Mouse (Mus musculus) forebrain, postnatal 0 days (tissue): Measurements from ENCODE around the gene Slc30a4. TPM values are rescaled to one million over a fixed set of nuclear protein-coding genes. Genes with fewer than 3 reads are reported as not detected.

Experiments
- ATAC-seq: fragments of 200-750 bp; cut with Nextera tagmentation; 2 replicates; pipeline ENCODE4 v1.8.0; 2017; ENCODE audit warnings: mild to moderate bottlenecking, moderate library complexity
- DNase-seq: peaks from one replicate; pipeline ENCODE4 v3.0.0-alpha.2; 2015
- H3K27ac ChIP-seq: fragments of 300-500 bp; sonication (generic); 2 replicates; pipeline ENCODE4 v1.5.1; 2014; ENCODE audit warnings: low read depth, mild to moderate bottlenecking, antibody characterized with exemption, low read length, moderate library complexity, mixed read lengths
- H3K27me3 ChIP-seq: fragments of 300-500 bp; sonication (generic); 2 replicates; pipeline ENCODE4 v1.6.1; 2014; ENCODE audit warnings: mild to moderate bottlenecking, low read length, mixed read lengths; ENCODE audit not compliant: insufficient read depth
- H3K36me3 ChIP-seq: fragments of 300-500 bp; sonication (generic); 2 replicates; pipeline ENCODE4 v1.6.1; 2014; ENCODE audit warnings: mild to moderate bottlenecking, moderate library complexity; ENCODE audit not compliant: insufficient read depth
- H3K4me1 ChIP-seq: fragments of 300-500 bp; sonication (generic); 2 replicates; pipeline ENCODE4 v1.6.1; 2014; ENCODE audit warnings: antibody characterized with exemption; ENCODE audit not compliant: insufficient read depth
- H3K4me2 ChIP-seq: fragments of 300-500 bp; sonication (generic); 2 replicates; pipeline ENCODE4 v1.6.1; 2014; ENCODE audit warnings: low read depth, mild to moderate bottlenecking, moderate library complexity
- H3K4me3 ChIP-seq: fragments of 300-500 bp; sonication (generic); 2 replicates; pipeline ENCODE4 v1.5.1; 2014; ENCODE audit warnings: low read depth, low read length, mixed read lengths
- H3K9ac ChIP-seq: fragments of 300-500 bp; sonication (generic); 2 replicates; pipeline ENCODE4 v1.6.1; 2014; ENCODE audit warnings: mild to moderate bottlenecking
- H3K9me3 ChIP-seq: fragments of 300-500 bp; sonication (generic); 2 replicates; pipeline ENCODE4 v1.6.1; 2016; ENCODE audit warnings: low read length
- CTCF ChIP-seq: sonication (generic); IDR thresholded peaks from 2 replicates; pipeline ENCODE4 v1.5.1; 2016; ENCODE audit warnings: antibody characterized with exemption, control low read depth, low read depth
- WGBS: fragments of 180-500 bp; shearing (Covaris S2); extraction: QIAGEN DNeasy Blood & Tissue Kit; methylation state at CpG from one replicate; pipeline ENCODE4 v1.1.7; 2014; 5-methylcytosine and 5-hydroxymethylcytosine counted together
- polyA plus RNA-seq: library from polyadenylated mRNA; unstranded; fragments of >200 nt; fragmentation: Nextera tagmentation; extraction: Ambion mirVana; gene quantifications from 2 replicates; pipeline ENCODE4 v1.2.1, GENCODE M21; 2015
- total RNA-seq: library from RNA; depleted of rRNA; stranded (reverse); fragments of >200 nt; gene quantifications from 2 replicates; pipeline ENCODE4 v1.2.3, GENCODE M21; 2014

The Slc30a4 gene
- total and polyA plus RNA-seq, 2 experiments from 2014 or later = 8.7 to 53.9 TPM

DNA sequence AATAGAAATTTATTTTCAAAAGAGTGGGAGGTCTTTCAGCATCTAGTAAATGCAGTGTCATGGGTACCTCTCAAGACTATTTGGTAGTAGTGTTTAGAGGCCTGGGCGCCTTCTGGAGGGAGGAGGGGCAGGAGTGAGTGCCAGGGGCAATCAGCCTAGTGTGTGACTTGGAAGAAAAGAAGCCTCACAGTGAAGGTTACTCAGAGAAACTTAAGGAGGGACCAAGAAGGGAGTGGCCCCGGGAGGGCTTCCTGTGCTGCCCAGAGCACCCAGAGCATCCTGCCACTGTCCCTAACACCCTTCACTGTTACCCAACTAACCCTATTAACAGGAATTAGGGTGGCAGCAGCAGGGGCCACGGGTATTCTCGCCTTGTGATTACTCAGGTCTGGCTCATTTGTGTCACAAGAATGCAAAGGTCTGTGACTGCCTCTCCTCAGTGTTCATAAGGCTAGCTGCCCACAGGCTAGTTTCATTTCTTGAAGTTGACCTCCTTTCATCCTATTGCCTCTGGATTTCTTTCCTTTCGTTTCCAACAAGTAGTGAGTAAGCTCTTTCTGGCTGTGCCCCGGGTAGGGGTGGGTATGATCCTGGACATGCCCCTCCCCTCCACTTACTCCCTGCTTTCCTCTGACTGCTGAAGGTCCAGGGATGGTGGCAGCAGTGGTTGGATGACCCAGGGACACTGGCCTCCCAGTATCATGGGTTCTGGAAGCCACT, 37.0 kb downstream of the Slc30a4 start:
- no peak overlapping the region for H3K4me3 ChIP-seq
- no peaks in the 10 kb centered on the region for H3K9me3 ChIP-seq
- no peak for TF ChIP-seq CTCF
- DNase-seq (no peak), ATAC-seq (no peak)
- H3K27me3 ChIP-seq = no peaks in the 10 kb centered on the region
- no peak overlapping the region for H3K4me2 ChIP-seq
- no peak overlapping the region for H3K9ac ChIP-seq
- WGBS = 53% methylated on average over 6 of the region's 6 CpGs
- H3K27ac ChIP-seq = no peak overlapping the region
- no peaks in the 10 kb centered on the region for H3K36me3 ChIP-seq
- no peaks in the 10 kb centered on the region for H3K4me1 ChIP-seq

DNA sequence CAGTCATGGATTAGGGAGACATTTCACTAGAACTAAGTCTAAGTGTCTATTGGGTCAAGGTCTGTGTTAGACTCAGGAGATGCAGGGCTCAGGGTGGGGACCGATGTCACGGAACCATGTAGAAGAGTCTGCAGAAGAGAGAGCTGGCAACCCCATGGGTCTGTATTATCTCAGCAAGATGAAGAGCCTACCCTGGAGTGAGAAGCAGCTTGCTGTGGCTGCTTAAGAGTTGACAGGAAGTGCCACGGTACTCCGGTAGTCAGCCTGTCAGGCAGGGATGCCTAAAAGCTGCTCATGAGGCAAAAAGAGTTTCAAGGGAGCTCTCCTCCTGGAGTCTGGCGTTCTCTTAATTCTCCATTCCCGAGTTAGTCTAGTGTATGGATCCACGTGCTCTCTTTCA, 42.6 kb downstream of the Slc30a4 start:
- no peak for DNase-seq
- H3K27ac ChIP-seq = no peak overlapping the region
- H3K27me3 ChIP-seq = no peaks in the 10 kb centered on the region
- H3K4me1 ChIP-seq = no peaks in the 10 kb centered on the region
- H3K4me3 ChIP-seq = no peak overlapping the region
- H3K9me3 ChIP-seq = no peaks in the 10 kb centered on the region
- no peak for TF ChIP-seq CTCF
- no peak for ATAC-seq
- no peaks in the 10 kb centered on the region for H3K36me3 ChIP-seq
- H3K9ac ChIP-seq = no peak overlapping the region
- no peak overlapping the region for H3K4me2 ChIP-seq
- WGBS = 93% methylated on average over 7 of the region's 7 CpGs

DNA sequence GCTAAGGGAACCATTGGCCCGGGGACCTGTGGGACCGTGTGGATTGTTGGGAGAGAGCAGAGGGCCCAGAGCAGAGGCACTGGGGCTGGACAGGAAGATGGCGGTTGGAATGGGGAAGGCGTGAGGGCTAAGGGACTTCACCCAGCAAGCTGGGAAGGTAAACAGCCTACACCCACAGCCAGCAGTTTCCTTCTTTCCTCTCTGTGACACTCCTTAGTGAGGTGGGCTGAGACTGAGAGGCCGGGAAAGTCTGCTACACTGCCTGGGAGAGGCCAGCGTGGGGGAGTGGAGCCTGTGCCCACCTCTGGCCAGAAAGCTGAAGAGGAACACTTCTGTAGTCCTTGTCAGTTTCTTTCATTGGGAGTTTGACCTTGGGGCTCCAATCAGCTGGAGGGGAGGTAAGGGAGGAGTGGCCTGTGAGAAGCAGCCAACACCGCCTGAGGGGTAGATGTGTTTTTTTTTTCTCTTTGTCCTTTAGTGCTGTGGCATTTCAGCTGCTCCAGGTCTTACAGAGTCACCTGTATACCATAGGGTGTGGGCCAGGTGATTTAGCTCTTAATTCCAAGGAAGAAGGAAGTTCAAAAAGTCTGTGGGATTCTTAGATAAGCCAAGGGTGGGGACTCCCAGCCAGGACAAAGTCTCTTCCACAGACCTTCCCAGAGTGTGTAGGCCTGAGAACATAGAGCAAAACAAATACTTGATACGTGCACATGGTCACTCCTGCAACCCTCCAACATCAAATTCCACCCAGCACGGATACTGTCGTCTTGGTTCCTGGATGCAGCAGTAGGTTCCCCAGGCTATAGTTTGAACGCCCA, 44.5 kb downstream of the Slc30a4 start:
- DNase-seq = no peak
- WGBS = 91% methylated on average over 11 of the region's 11 CpGs
- H3K4me2 ChIP-seq = no peak overlapping the region
- TF ChIP-seq CTCF = no peak
- no peaks in the 10 kb centered on the region for H3K4me1 ChIP-seq
- no peaks in the 10 kb centered on the region for H3K36me3 ChIP-seq
- no peaks in the 10 kb centered on the region for H3K9me3 ChIP-seq
- no peak overlapping the region for H3K27ac ChIP-seq
- no peaks in the 10 kb centered on the region for H3K27me3 ChIP-seq
- no peak for ATAC-seq
- no peak overlapping the region for H3K4me3 ChIP-seq
- H3K9ac ChIP-seq = no peak overlapping the region

DNA sequence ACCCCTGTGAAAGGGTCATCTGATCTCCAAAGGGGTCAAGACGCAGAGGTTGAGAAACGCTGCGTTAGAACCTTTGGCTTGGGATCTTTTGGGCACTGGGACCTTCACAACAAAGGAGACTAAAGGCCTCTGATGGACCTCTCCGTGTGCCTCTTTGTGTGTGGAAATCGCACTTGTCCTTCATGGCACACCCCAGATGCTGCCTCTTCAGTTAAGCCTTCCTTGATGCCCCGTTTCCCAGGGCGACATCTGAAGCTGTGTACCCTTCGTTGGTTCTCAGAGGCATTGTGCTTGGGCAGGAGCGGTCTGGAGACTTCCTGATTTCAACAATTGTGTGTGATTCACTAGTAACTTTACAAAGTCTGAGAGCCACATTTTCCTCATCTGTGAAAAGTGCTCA, 45.7 kb downstream of the Slc30a4 start:
- no peaks in the 10 kb centered on the region for H3K27me3 ChIP-seq
- DNase-seq = no peak
- WGBS = 77% methylated on average over 9 of the region's 9 CpGs
- H3K9me3 ChIP-seq = no peaks in the 10 kb centered on the region
- no peak for TF ChIP-seq CTCF
- H3K4me3 ChIP-seq = no peak overlapping the region
- H3K36me3 ChIP-seq = no peaks in the 10 kb centered on the region
- no peaks in the 10 kb centered on the region for H3K4me1 ChIP-seq
- no peak overlapping the region for H3K4me2 ChIP-seq
- no peak overlapping the region for H3K27ac ChIP-seq
- H3K9ac ChIP-seq = no peak overlapping the region
- no peak for ATAC-seq

DNA sequence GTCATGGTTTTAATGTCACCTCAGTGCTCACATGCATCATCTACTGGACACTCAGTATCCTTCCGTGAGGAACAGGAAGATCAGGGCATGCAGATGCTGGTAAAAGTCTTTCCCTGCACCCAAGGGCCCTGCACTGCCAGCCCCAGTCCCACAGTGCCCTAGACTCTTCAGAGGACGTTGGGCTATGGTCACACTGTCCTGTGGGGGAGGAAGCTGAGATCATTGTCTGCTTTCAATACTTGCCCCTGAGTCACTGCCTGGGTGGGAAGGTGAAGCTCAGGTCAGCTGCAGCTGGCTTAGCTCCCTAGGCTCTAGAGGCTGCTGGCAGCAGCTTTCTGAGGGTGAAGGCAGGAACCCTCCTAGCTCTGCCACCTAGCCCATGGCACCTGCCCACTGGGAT, 46.4 kb downstream of the Slc30a4 start:
- no peak for ATAC-seq
- H3K27ac ChIP-seq = no peak overlapping the region
- 78% methylated on average over 2 of the region's 2 CpGs for WGBS
- no peak overlapping the region for H3K9ac ChIP-seq
- no peaks in the 10 kb centered on the region for H3K36me3 ChIP-seq
- no peaks in the 10 kb centered on the region for H3K9me3 ChIP-seq
- H3K4me1 ChIP-seq = no peaks in the 10 kb centered on the region
- no peak overlapping the region for H3K4me3 ChIP-seq
- no peak for TF ChIP-seq CTCF
- H3K27me3 ChIP-seq = no peaks in the 10 kb centered on the region
- DNase-seq = no peak
- no peak overlapping the region for H3K4me2 ChIP-seq

DNA sequence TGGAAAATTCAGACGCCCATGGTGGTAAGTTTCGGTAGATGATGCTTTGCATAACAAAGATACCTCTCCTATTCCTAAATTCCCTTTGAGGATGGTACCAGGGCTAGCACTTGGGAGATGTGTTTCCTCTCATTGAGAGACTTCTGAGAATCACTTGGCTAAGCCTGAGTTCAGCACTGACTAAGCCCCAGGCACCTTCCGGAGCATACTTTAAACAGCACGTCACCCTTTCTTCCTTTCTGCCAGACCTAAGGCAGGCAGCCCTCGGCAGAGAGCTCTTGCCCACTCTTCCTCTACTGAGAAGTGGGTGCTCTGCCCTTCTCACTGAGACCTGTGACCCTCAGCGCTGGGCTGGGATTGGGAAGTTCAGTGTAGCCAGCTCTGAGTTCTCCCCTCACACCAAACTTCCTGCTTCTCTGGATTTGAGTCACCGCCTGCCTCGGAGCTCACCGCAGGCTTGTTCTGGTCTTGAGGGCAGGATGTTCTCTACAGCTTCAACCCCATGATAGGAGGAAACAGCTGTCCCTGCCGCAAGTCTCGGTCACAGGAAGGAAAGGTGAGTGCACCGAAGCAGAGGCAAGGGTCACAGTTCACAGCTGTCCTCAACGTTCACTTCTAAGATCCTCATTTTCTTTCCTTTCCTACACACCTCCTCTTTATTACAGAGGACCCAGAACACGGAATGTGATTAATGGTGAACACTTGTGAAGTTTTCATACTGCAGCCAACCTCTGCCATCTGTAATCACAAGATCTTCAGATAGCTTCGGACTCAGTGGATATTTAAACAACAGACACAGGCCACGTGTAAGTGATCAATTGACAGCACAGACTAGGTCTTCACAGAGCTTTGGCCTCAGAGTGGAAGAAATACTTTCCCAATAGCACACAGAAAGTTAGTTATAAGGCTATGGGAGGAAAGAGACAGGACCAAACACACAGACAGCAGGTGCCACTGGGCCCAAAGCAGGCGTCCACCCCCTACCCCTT, 50.1 kb downstream of the Slc30a4 start:
- TF ChIP-seq CTCF = no peak
- no peak overlapping the region for H3K9ac ChIP-seq
- no peaks in the 10 kb centered on the region for H3K9me3 ChIP-seq
- no peaks in the 10 kb centered on the region for H3K4me1 ChIP-seq
- H3K4me2 ChIP-seq = no peak overlapping the region
- DNase-seq (no peak), ATAC-seq (no peak)
- 74% methylated on average over 17 of the region's 17 CpGs for WGBS
- no peaks in the 10 kb centered on the region for H3K27me3 ChIP-seq
- no peaks in the 10 kb centered on the region for H3K36me3 ChIP-seq
- H3K27ac ChIP-seq = no peak overlapping the region
- H3K4me3 ChIP-seq = no peak overlapping the region
